In the genomic region with DNA sequence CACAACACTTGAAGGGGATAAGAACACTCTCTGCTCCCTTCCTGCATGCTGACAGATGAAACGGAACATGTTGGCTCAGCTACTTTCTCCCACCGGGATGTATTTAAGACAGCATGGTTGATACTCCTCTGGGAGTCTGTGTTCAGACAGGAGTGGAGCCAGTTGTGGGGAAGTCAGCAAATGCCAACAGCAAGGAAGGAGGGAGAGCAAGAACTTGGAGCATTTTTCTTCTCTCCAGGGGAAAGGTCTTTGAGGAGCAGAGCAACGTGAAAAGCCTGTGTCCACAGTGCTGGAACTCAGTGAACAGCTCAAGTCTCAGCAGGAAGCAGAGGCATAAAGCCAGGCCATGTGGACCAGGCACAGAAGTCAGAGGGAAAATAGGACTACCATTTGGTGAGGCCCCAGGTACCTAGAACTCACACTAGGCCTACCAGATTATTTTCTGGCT, we compare ENCODE assay signal across 15 mouse cellular contexts.
A peak's percentile ranks its signal among the peaks of the same experiment; 100 is the strongest.
DNase-seq lines count a peak whose midpoint lies in the region; ATAC-seq lines count a peak whose summit lies in the region.
"Had no signal": no experiment of that assay in that cellular context is flagged by ENCODE, and none has a peak within 500 bp of the region (broad histone marks: within the 10 kb centered on the region; RNA-seq: fewer than 3 reads in every experiment).

No protein-coding gene starts in this region.

- peak overlapping the region; percentile 25; the same call in 1 of the 2 replicates for H3K27ac ChIP-seq in embryonic facial prominence, embryonic 15.5 days (replicated peaks)
- H3K27ac ChIP-seq: hindbrain, embryonic 13.5 days; kidney, embryonic 15.5 days; limb, embryonic 10.5 days; midbrain, embryonic 10.5 days had no signal

- 29% methylated on average over 3 of the region's 3 CpGs for WGBS in embryonic facial prominence, embryonic 15.5 days

- H3K9me3 ChIP-seq in embryonic facial prominence, embryonic 15.5 days (replicated peaks) = no peaks in the 10 kb centered on the region
- H3K9me3 ChIP-seq: hindbrain, embryonic 13.5 days; kidney, embryonic 15.5 days; limb, embryonic 10.5 days; midbrain, embryonic 10.5 days had no signal

- H3K4me1 ChIP-seq in embryonic facial prominence, embryonic 15.5 days = 0 out of 2 replicates have a peak, but pooled peaks cover 4% of the 10 kb centered on the region
- H3K4me1 ChIP-seq: hindbrain, embryonic 13.5 days; kidney, embryonic 15.5 days; limb, embryonic 10.5 days; midbrain, embryonic 10.5 days had no signal

- H3K4me2 ChIP-seq in embryonic facial prominence, embryonic 15.5 days (replicated peaks) = no peak overlapping the region
- H3K4me2 ChIP-seq: hindbrain, embryonic 13.5 days; kidney, embryonic 15.5 days had no signal

- H3K36me3 ChIP-seq in embryonic facial prominence, embryonic 15.5 days = no peaks in the 10 kb centered on the region
- H3K36me3 ChIP-seq: hindbrain, embryonic 13.5 days; kidney, embryonic 15.5 days; limb, embryonic 10.5 days; midbrain, embryonic 10.5 days had no signal

- peak; percentile 95 for ATAC-seq in cerebellum, adult (ENCODE audit: insufficient number of reproducible peaks, low FRiP score, low TSS enrichment)
- no peak for ATAC-seq in embryonic facial prominence, embryonic 15.5 days (ENCODE audit: insufficient number of reproducible peaks, low FRiP score, low TSS enrichment, low read depth)
- ATAC-seq: activated CD4-positive, CD25-positive, alpha-beta regulatory T cell, adult 4 months had no signal

- H3K9ac ChIP-seq in embryonic facial prominence, embryonic 15.5 days = no peak overlapping the region
- H3K9ac ChIP-seq: hindbrain, embryonic 13.5 days; kidney, embryonic 15.5 days had no signal

- peak; percentile 4 for DNase-seq in adrenal gland, postnatal 25 days
- DNase-seq in adrenal gland, adult 8-10 months = no peak
- peak; percentile 4 for DNase-seq in kidney, postnatal 10 days
- no peak for DNase-seq in kidney, postnatal 25 days
- no peak for DNase-seq in lung, adult 18-20 months
- DNase-seq in spleen, postnatal 36 days (ENCODE audit: low spot score in 2 of 2) = no peak
- DNase-seq: lung, adult 2 months had no signal

- H3K4me3 ChIP-seq in embryonic facial prominence, embryonic 15.5 days (replicated peaks) = no peak overlapping the region
- H3K4me3 ChIP-seq: erythroblast, embryonic 14.5 days; hindbrain, embryonic 13.5 days; kidney, embryonic 15.5 days; limb, embryonic 10.5 days; midbrain, embryonic 10.5 days had no signal

- no peaks in the 10 kb centered on the region for H3K27me3 ChIP-seq in embryonic facial prominence, embryonic 15.5 days
- H3K27me3 ChIP-seq: hindbrain, embryonic 13.5 days; kidney, embryonic 15.5 days had no signal

Comparison
In these comparisons a context has a peak if more than half of its experiments do, and no peak if none do; other contexts are left out.
1. DNase-seq: peak in adrenal gland, postnatal 25 days (single experiment) and kidney, postnatal 10 days (single experiment); none in adrenal gland, adult 8-10 months (single experiment), kidney, postnatal 25 days (0 of 2), lung, adult 18-20 months (0 of 2) and spleen, postnatal 36 days (0 of 2).